Mouse (Mus musculus) embryonic fibroblast, embryonic 13.5 days (primary cell): ENCODE measurements around the gene Sult1b1.

Experiments
- CTCF ChIP-seq: IDR thresholded peaks from 2 replicates; pipeline ENCODE4 v1.5.1; 2011; ENCODE audit warnings: mild to moderate bottlenecking, control low read depth, low read length, moderate library complexity, borderline replicate concordance; ENCODE audit not compliant: insufficient read depth
- POLR2A ChIP-seq: IDR thresholded peaks from 2 replicates; pipeline ENCODE4 v1.6.1; 2011; ENCODE audit warnings: low read depth, mild to moderate bottlenecking, control low read depth, low read length, moderate library complexity

GRCm38 (mm10) chr5:87580389-87580788 lies 42.4 kb upstream of the Sult1b1 start:
- TF ChIP-seq CTCF (no peak), POLR2A (no peak)
